Mouse (Mus musculus) brain, embryonic 14.5 days (tissue): Measurements from ENCODE around the gene Ldah.

Experiments
- CTCF ChIP-seq: fragments of 200-500 bp; IDR thresholded peaks from 2 replicates; pipeline ENCODE4 v1.5.1; 2012; ENCODE audit warnings: inconsistent platforms, mild to moderate bottlenecking, moderate library complexity, borderline replicate concordance; ENCODE audit not compliant: insufficient read depth, insufficient read length; ENCODE audit errors: extremely low read depth
- POLR2A ChIP-seq: fragments of 200-500 bp; IDR thresholded peaks from 2 replicates; pipeline ENCODE4 v1.6.1; 2012; ENCODE audit warnings: mild to moderate bottlenecking, inconsistent platforms, borderline replicate concordance; ENCODE audit not compliant: poor library complexity, insufficient read depth, insufficient read length, severe bottlenecking; ENCODE audit errors: extremely low read depth

DNA sequence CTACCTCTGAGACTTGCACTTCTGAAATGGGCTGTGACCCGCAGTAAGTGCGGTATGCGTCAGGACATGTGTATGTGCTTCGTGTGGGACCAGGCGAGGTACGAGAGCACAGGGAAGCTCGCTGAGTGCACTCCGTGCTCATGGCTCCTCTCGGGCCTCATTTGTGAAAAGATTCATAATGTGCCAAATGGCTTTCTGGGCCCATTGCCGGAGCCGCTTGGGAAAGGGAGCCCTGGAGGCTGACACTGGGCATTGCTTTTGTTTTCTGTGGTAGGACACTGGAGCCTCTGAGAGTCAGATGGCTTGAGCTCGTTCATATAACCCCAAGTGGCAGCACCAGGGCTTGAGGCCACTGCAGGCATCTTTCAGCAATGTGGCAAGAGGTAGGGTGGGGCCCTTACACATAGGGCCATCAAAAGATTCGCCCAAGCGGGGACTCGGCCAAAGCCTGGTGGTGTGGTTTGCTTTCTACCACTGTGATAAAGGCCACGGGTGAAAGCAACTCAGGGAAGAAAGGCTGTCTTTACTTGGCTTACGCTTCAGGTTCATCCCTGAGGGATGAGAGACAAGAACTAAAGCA is 118.1 kb downstream of the Ldah start:
- no peak for TF ChIP-seq CTCF
- TF ChIP-seq POLR2A = no peak
